Mouse (Mus musculus): Measurements from ENCODE around the gene Gm28778. TPM values are rescaled to one million over a fixed set of nuclear protein-coding genes. Genes with fewer than 3 reads are reported as not detected.

Gm28778 gene
- total RNA-seq (2012; rRNA removed) (not detected in 2 replicates), polyA plus RNA-seq (2012; ENCODE audit: insufficient read depth in 1 of 2, insufficient read length in 2 of 2, low read depth in 1 of 2, low replicate concordance in 2 of 2, missing spikeins in 1 of 2) (1 to 10 TPM in 1 of 2 experiments, not detected in 1; 2.0 TPM)

GRCm38 (mm10) chr1:53296581-53297383 is at the start of gene Gm28778, which contains the start of the genes Pms1 and Ormdl1:
Gene Gm28778 (plus strand): TSS chr1:53297111.
Gene Pms1 (minus strand): TSS chr1:53297018.
Gene Ormdl1 (plus strand): TSS chr1:53297095.
- H3K27ac ChIP-seq (ENCODE audit: control insufficient read depth, low read depth, low read length), result peak within 1 kb of the TSS; percentile 74
- H3K9me3 ChIP-seq (replicated peaks; ENCODE audit: insufficient read depth, low read length), result no peaks in the 10 kb centered on the region
- peaks cover 0 to 2% of the 10 kb centered on the region in 2 experiments; a peak in 1 of 4 replicates for H3K4me1 ChIP-seq (ENCODE audit: control insufficient read depth in 1 of 2, insufficient read depth in 2 of 2, low read length in 2 of 2)
- peaks cover 0 to 10% of the 10 kb centered on the region in 2 experiments; a peak in 3 of 4 replicates for H3K36me3 ChIP-seq (ENCODE audit: control insufficient read depth in 1 of 2, insufficient read depth in 2 of 2, low read length in 2 of 2)
- H3K79me2 ChIP-seq (ENCODE audit: control insufficient read depth, insufficient read depth, low read length, poor library complexity), result peaks cover 3% of the 10 kb centered on the region; the same call in 1 of the 2 replicates
- peak within 1 kb of the TSS; percentile 89 for H3K9ac ChIP-seq (ENCODE audit: control insufficient read depth, low read depth, low read length, poor library complexity, severe bottlenecking)
- H3K4me3 ChIP-seq (ENCODE audit: control insufficient read depth in 1 of 2, insufficient read depth in 1 of 2, low read depth in 2 of 2, low read length in 2 of 2), result peak within 1 kb of the TSS; percentile 66 to 96
- peak; percentile 97 for DNase-seq (ENCODE audit: low read depth, low spot score)
- no peaks in the 10 kb centered on the region for H3K27me3 ChIP-seq (ENCODE audit: control insufficient read depth in 1 of 2, insufficient read depth in 2 of 2, low read length in 2 of 2)
- TF ChIP-seq TCF12 (IDR thresholded peaks at IDR 0.05; ENCODE audit: low read depth, low read length) (peak; percentile 41), MXI1 (IDR thresholded peaks at IDR 0.05; ENCODE audit: low read depth, low read length) (peak; percentile 84), MAZ (IDR thresholded peaks at IDR 0.05; ENCODE audit: low read depth, low read length) (0 out of 2 replicates have a peak, but pooled peaks have one; percentile 41), KAT2A (conservative IDR thresholded peaks at IDR 0.05; ENCODE audit: low read depth, low read length) (no peak; the same call in 1 of the 2 replicates), UBTF (IDR thresholded peaks at IDR 0.05; ENCODE audit: borderline replicate concordance, insufficient read depth, low read depth, low read length) (no peak), USF2 (IDR thresholded peaks at IDR 0.05; ENCODE audit: borderline replicate concordance in 1 of 2, insufficient read depth in 1 of 2, low read depth in 1 of 2, low read length in 2 of 2) (no peak), EP300 (IDR thresholded peaks at IDR 0.05; ENCODE audit: low read depth in 1 of 2, low read length in 2 of 2) (0 out of 4 replicates have a peak, but pooled peaks of 1 of the 2 experiments have one; percentile 10), MYC (IDR thresholded peaks at IDR 0.05; ENCODE audit: low read depth, low read length) (no peak), NELFE (IDR thresholded peaks at IDR 0.05; ENCODE audit: low read depth, low read length) (peak; percentile 92), POLR2A (IDR thresholded peaks at IDR 0.05; ENCODE audit: control insufficient read depth in 1 of 2, insufficient read depth in 1 of 2, low read depth in 1 of 2, low read length in 2 of 2, poor library complexity in 1 of 2) (peak; percentile 90 to 94), GATA1 (IDR thresholded peaks at IDR 0.05; ENCODE audit: low read depth, low read length) (no peak), TBP (IDR thresholded peaks at IDR 0.05; ENCODE audit: low read depth, low read length) (peak; percentile 76; the same call in 1 of the 2 replicates), BHLHE40 (IDR thresholded peaks at IDR 0.05; ENCODE audit: borderline replicate concordance, low read depth, low read length) (no peak), ZMIZ1 (IDR thresholded peaks at IDR 0.05; ENCODE audit: low read depth, low read length) (peak; percentile 90), CHD2 (IDR thresholded peaks at IDR 0.05; ENCODE audit: low read length) (no peak), MAFK (IDR thresholded peaks at IDR 0.05; ENCODE audit: borderline replicate concordance, low read depth, low read length) (no peak), RCOR1 (IDR thresholded peaks at IDR 0.05; ENCODE audit: low read depth, low read length) (no peak), GABPA (IDR thresholded peaks at IDR 0.05; ENCODE audit: low read depth, low read length) (no peak), E2F4 (IDR thresholded peaks at IDR 0.05; ENCODE audit: borderline replicate concordance, low read depth, low read length) (peak; percentile 80; the same call in 1 of the 2 replicates), MYB (IDR thresholded peaks at IDR 0.05; ENCODE audit: low read depth, low read length) (no peak), ZKSCAN1 (IDR thresholded peaks at IDR 0.05; ENCODE audit: low read depth, low read length) (0 out of 2 replicates have a peak, but pooled peaks have one; percentile 56), TAL1 (IDR thresholded peaks at IDR 0.05; ENCODE audit: low read length) (no peak), USF1 (IDR thresholded peaks at IDR 0.05; ENCODE audit: low read depth, low read length) (peak; percentile 7; the same call in 1 of the 2 replicates), CHD1 (IDR thresholded peaks at IDR 0.05; ENCODE audit: low read depth, low read length) (no peak), SIN3A (IDR thresholded peaks at IDR 0.05; ENCODE audit: low read length) (peak; percentile 77), ELF1 (IDR thresholded peaks at IDR 0.05; ENCODE audit: low read depth, low read length) (peak; percentile 90), HCFC1 (IDR thresholded peaks at IDR 0.05; ENCODE audit: low read depth, low read length) (peak; percentile 76), NRF1 (IDR thresholded peaks at IDR 0.05; ENCODE audit: insufficient read depth, low read depth, low read length, poor library complexity, severe bottlenecking) (peak; percentile 64), ZNF384 (IDR thresholded peaks at IDR 0.05; ENCODE audit: low read depth, low read length) (no peak), CTCF (IDR thresholded peaks at IDR 0.05 in 2 of 3, conservative IDR thresholded peaks at IDR 0.05 in 1 of 3; ENCODE audit: control insufficient read depth in 1 of 3, insufficient read depth in 1 of 3, low read depth in 2 of 3, low read length in 3 of 3, poor library complexity in 1 of 3, severe bottlenecking in 1 of 3) (no peak), POLR2AphosphoS5 (IDR thresholded peaks at IDR 0.05; ENCODE audit: borderline replicate concordance, low read depth, low read length) (no peak), MAX (IDR thresholded peaks at IDR 0.05; ENCODE audit: low read length) (peak; percentile 74), ZC3H11A (IDR thresholded peaks at IDR 0.05; ENCODE audit: low read depth, low read length) (no peak), JUND (IDR thresholded peaks at IDR 0.05; ENCODE audit: low read depth, low read length) (no peak), RAD21 (IDR thresholded peaks at IDR 0.05; ENCODE audit: low read depth, low read length) (no peak)

All from MEL (cell line).